Mouse (Mus musculus) myocyte (in vitro differentiated cells): ENCODE measurements around the gene Atp8b4. TPM values are rescaled to one million over a fixed set of nuclear protein-coding genes. Genes with fewer than 3 reads are reported as not detected.

Experiments used
- H3K27me3 ChIP-seq: one replicate; pipeline ENCODE4 v1.6.1; 2011; ENCODE audit not compliant: control insufficient read depth, insufficient read depth, insufficient read length
- H3K36me3 ChIP-seq: one replicate; pipeline ENCODE4 v1.6.1; 2011; ENCODE audit not compliant: control insufficient read depth, insufficient read depth
- H3K4me2 ChIP-seq: one replicate; pipeline ENCODE4 v1.6.1; 2011; ENCODE audit warnings: low read depth, control low read depth
- H3K4me3 ChIP-seq: one replicate; pipeline ENCODE4 v1.5.1; 2011; ENCODE audit warnings: mild to moderate bottlenecking, control low read depth, moderate library complexity
- H3K79me2 ChIP-seq: one replicate; pipeline ENCODE4 v1.6.1; 2011; ENCODE audit not compliant: control insufficient read depth, insufficient read depth
- H3ac ChIP-seq: one replicate; pipeline ENCODE4 v1.6.1; 2011; ENCODE audit not compliant: control insufficient read depth, insufficient read length
- CEBPB ChIP-seq: IDR thresholded peaks from 2 replicates; pipeline ENCODE4 v1.6.1; 2011; ENCODE audit warnings: mild to moderate bottlenecking, moderate library complexity; ENCODE audit not compliant: poor library complexity, insufficient read depth, severe bottlenecking
- E2F4 ChIP-seq: IDR thresholded peaks from one replicate; pipeline ENCODE4 v1.6.1; 2011; ENCODE audit warnings: mild to moderate bottlenecking, control low read depth, moderate library complexity; ENCODE audit not compliant: insufficient read depth
- MAX ChIP-seq: IDR thresholded peaks from one replicate; pipeline ENCODE4 v1.6.1; 2011; ENCODE audit warnings: low read depth, mild to moderate bottlenecking, control low read depth
- MYOD1 ChIP-seq, 3 experiments: IDR thresholded peaks; one replicate each; pipeline ENCODE4 v1.6.1; 2011; ENCODE audit warnings: control low read depth in 2 of 3, low read depth in 2 of 3, mild to moderate bottlenecking in 2 of 3, moderate library complexity in 1 of 3; ENCODE audit not compliant: insufficient read length in 2 of 3, control insufficient read depth in 1 of 3
- MYOG ChIP-seq, 3 experiments: IDR thresholded peaks; one replicate each; pipeline ENCODE4 v1.6.1; 2011; ENCODE audit warnings: control low read depth in 2 of 3, low read depth in 2 of 3, mild to moderate bottlenecking in 2 of 3; ENCODE audit not compliant: insufficient read length in 2 of 3, control insufficient read depth in 1 of 3, insufficient read depth in 1 of 3
- POLR2A ChIP-seq: IDR thresholded peaks from one replicate; pipeline ENCODE4 v1.6.1; 2011; ENCODE audit warnings: low read depth, mild to moderate bottlenecking, control low read depth, moderate library complexity; ENCODE audit not compliant: insufficient read length
- POLR2AphosphoS2 ChIP-seq: IDR thresholded peaks from one replicate; pipeline ENCODE4 v1.6.1; 2011; ENCODE audit warnings: low read depth, control low read depth; ENCODE audit not compliant: insufficient read length
- REST ChIP-seq: IDR thresholded peaks from one replicate; pipeline ENCODE4 v1.6.1; 2011; ENCODE audit warnings: mild to moderate bottlenecking, control low read depth, moderate library complexity; ENCODE audit not compliant: insufficient read depth, insufficient read length
- SRF ChIP-seq: IDR thresholded peaks from one replicate; pipeline ENCODE4 v1.6.1; 2011; ENCODE audit warnings: low read depth; ENCODE audit not compliant: control insufficient read depth, insufficient read length
- TCF12 ChIP-seq: IDR thresholded peaks from one replicate; pipeline ENCODE4 v1.6.1; 2011; ENCODE audit warnings: mild to moderate bottlenecking, control low read depth; ENCODE audit not compliant: poor library complexity, insufficient read depth, severe bottlenecking
- TCF3 ChIP-seq: IDR thresholded peaks from one replicate; pipeline ENCODE4 v1.6.1; 2011; ENCODE audit warnings: low read depth, control low read depth; ENCODE audit not compliant: insufficient read length
- USF1 ChIP-seq: IDR thresholded peaks from one replicate; pipeline ENCODE4 v1.6.1; 2011; ENCODE audit warnings: low read depth, mild to moderate bottlenecking, control low read depth, moderate library complexity
- polyA plus RNA-seq: library from polyadenylated mRNA; unstranded; fragments of >200 nt; fragmentation: generic; extraction: Trizol; gene quantifications from one replicate; pipeline ENCODE4 v1.2.1, GENCODE M21; 2012; ENCODE audit warnings: missing spikeins

Atp8b4 gene
- polyA plus RNA-seq, 1 experiment: 0.01 TPM

GRCm38 (mm10) chr2:126515069-126515826, 14.8 kb upstream of the Atp8b4 start:
- Histone ChIP-seq H3ac (no peak overlapping the region), H3K79me2 (no peaks in the 10 kb centered on the region), H3K36me3 (no peaks in the 10 kb centered on the region), H3K27me3 (no peaks in the 10 kb centered on the region), H3K4me3 (no peak overlapping the region), H3K4me2 (no peak overlapping the region)
- TF ChIP-seq TCF12 (no peak), MYOD1 (IDR thresholded peaks at IDR 0.05; ENCODE audit: control insufficient read depth in 1 of 3, insufficient read length in 2 of 3, low read depth in 2 of 3) (no peak)

- Histone ChIP-seq H3K79me2 (no peaks in the 10 kb centered on the region), H3ac (no peak overlapping the region), H3K27me3 (no peaks in the 10 kb centered on the region), H3K4me3 (no peak overlapping the region), H3K36me3 (no peaks in the 10 kb centered on the region), H3K4me2 (no peak overlapping the region)
- no peak for TF ChIP-seq E2F4
Observed at GRCm38 (mm10) chr2:126508228-126508627, 7.8 kb upstream of the Atp8b4 start.

DNA sequence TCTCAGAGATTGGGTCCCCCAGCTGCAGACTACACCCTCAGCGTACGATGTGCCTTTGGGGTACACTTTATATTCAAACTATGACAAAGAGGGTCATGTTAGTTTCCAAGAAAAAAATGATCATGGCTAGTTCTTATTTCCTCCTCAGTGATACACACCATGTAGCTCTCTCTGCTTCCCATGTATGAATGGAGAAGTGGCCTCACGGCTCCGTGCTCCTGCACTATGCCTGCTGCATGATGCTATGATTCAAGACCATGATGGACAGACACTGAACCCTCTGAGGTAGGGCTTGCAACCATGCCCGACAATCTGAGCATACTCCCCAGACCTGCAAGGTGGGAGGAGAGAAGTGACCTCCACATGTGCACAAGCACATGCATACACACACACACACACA, 7.0 kb upstream of the Atp8b4 start:
- Histone ChIP-seq H3K27me3 (no peaks in the 10 kb centered on the region), H3K36me3 (no peaks in the 10 kb centered on the region), H3K4me2 (no peak overlapping the region), H3K4me3 (no peak overlapping the region), H3ac (no peak overlapping the region), H3K79me2 (no peaks in the 10 kb centered on the region)
- no peak for TF ChIP-seq CEBPB
- no peak for TF ChIP-seq POLR2AphosphoS2
- TF ChIP-seq MAX: no peak
- no peak for TF ChIP-seq MYOD1 (IDR thresholded peaks at IDR 0.05; ENCODE audit: control insufficient read depth in 1 of 3, insufficient read length in 2 of 3, low read depth in 2 of 3)
- no peak for TF ChIP-seq SRF
- no peak for TF ChIP-seq TCF3
- TF ChIP-seq POLR2A: no peak
- no peak for TF ChIP-seq MYOG (IDR thresholded peaks at IDR 0.05; ENCODE audit: control insufficient read depth in 1 of 3, insufficient read depth in 1 of 3, insufficient read length in 2 of 3, low read depth in 2 of 3)
- no peak for TF ChIP-seq E2F4
- no peak for TF ChIP-seq USF1
- no peak for TF ChIP-seq TCF12
- no peak for TF ChIP-seq REST

GRCm38 (mm10) chr2:126505156-126505555, 4.7 kb upstream of the Atp8b4 start:
- Histone ChIP-seq H3K79me2 (no peaks in the 10 kb centered on the region), H3K4me3 (no peak overlapping the region), H3ac (no peak overlapping the region), H3K36me3 (no peaks in the 10 kb centered on the region), H3K27me3 (no peaks in the 10 kb centered on the region), H3K4me2 (no peak overlapping the region)
- TF ChIP-seq TCF3: no peak

- Histone ChIP-seq H3K27me3 (no peaks in the 10 kb centered on the region), H3K36me3 (no peaks in the 10 kb centered on the region), H3K79me2 (no peaks in the 10 kb centered on the region), H3K4me3 (no peak overlapping the region), H3ac (no peak overlapping the region), H3K4me2 (no peak overlapping the region)
- TF ChIP-seq MAX (no peak), TCF12 (no peak), MYOD1 (IDR thresholded peaks at IDR 0.05; ENCODE audit: control insufficient read depth in 1 of 3, insufficient read length in 2 of 3, low read depth in 2 of 3) (no peak), TCF3 (no peak), REST (no peak), CEBPB (no peak), MYOG (IDR thresholded peaks at IDR 0.05; ENCODE audit: control insufficient read depth in 1 of 3, insufficient read depth in 1 of 3, insufficient read length in 2 of 3, low read depth in 2 of 3) (no peak), SRF (no peak), POLR2AphosphoS2 (no peak), USF1 (no peak), POLR2A (no peak), E2F4 (no peak)
Observed at GRCm38 (mm10) chr2:126499730-126500129, 744 bp downstream of the Atp8b4 start.
